Mouse (Mus musculus) limb, embryonic 10.5 days (tissue): ENCODE measurements at regions not wholly inside any gene's neighbourhood (a gene's known extent, or its start where the extent isn't known, plus 50 kb on each side); places are given as distances from the start of the nearest gene placed in this dataset.
"Not testable (repeated sequence)": the region's sequence is repeated elsewhere in the genome, so short reads cannot be mapped to it uniquely, and the experiment has no call there.

ENCODE experiments used
- DNase-seq: peaks from one replicate; pipeline ENCODE4 v3.0.0-alpha.2; 2017; ENCODE audit warnings: low spot score
- H3K27ac ChIP-seq: fragments of 300-500 bp; sonication (generic); 2 replicates; pipeline ENCODE4 v1.5.1; 2016; ENCODE audit warnings: mild to moderate bottlenecking
- H3K27me3 ChIP-seq: fragments of 300-500 bp; sonication (generic); 2 replicates; pipeline ENCODE4 v1.6.1; 2016; ENCODE audit warnings: low read depth, mild to moderate bottlenecking; ENCODE audit not compliant: poor library complexity, severe bottlenecking
- H3K36me3 ChIP-seq: fragments of 300-500 bp; sonication (generic); 2 replicates; pipeline ENCODE4 v1.6.1; 2016; ENCODE audit warnings: mild to moderate bottlenecking, moderate library complexity
- H3K4me1 ChIP-seq: fragments of 300-500 bp; sonication (generic); 2 replicates; pipeline ENCODE4 v1.6.1; 2016
- H3K4me3 ChIP-seq: fragments of 300-500 bp; sonication (generic); 2 replicates; pipeline ENCODE4 v1.5.1; 2016; ENCODE audit warnings: mild to moderate bottlenecking, moderate library complexity
- H3K9me3 ChIP-seq: fragments of 300-500 bp; sonication (generic); replicated peaks from 2 replicates; pipeline ENCODE4 v1.6.1; 2016; ENCODE audit warnings: mild to moderate bottlenecking
- WGBS: fragments of 180-500 bp; shearing (Covaris S2); methylation state at CpG from one replicate; pipeline ENCODE4 v1.1.7; 2016; 5-methylcytosine and 5-hydroxymethylcytosine counted together

DNA sequence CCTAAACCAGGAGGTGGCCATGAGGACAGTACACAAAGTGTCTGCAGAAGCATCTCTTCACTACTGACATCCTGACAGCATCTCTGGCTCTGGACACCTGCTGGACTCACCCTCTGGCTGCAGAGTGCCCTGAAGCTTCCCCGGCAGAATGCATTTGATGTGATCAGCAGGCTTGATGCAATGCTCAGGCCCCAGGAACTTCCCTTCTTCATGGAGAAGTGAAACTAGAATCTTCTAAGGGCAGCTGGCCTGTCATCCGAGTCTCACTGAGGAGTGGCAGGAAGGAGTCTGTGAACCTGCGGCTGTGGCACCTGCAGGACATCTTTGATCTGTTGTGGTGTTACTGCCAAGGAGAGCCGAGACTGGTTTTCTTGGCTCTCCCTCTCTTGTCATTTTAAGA, 116.2 kb downstream of the Nucb2 start:
- 78% methylated on average over 4 of the region's 4 CpGs for WGBS
- DNase-seq, result no peak

DNA sequence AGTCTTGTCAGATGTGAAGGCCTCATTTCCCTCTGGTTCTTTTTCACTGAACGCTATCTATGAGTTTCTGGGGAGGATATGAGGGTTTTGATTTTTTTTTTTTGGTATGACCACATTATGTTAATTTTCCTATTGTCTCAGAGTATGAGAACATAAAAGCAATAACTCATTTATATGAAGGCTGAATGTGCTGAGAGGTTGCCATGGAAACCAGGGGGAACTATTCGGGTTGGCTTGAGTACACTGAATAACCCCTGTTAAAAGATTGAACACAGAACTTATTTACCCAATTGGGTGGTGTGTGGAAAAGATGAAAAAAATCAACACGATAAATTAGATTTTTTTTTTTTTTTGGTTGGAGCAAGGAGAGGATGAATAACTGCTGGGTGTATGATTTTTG, 129.0 kb downstream of the Nucb2 start:
- no peaks in the 10 kb centered on the region for H3K4me1 ChIP-seq
- no peak for DNase-seq

More for the DNA sequence above, 116.2 kb downstream of the Nucb2 start:
- Histone ChIP-seq H3K4me3 (no peak overlapping the region), H3K27ac (no peak overlapping the region), H3K4me1 (no peaks in the 10 kb centered on the region), H3K9me3 (no peaks in the 10 kb centered on the region), H3K27me3 (no peaks in the 10 kb centered on the region), H3K36me3 (no peaks in the 10 kb centered on the region)

DNA sequence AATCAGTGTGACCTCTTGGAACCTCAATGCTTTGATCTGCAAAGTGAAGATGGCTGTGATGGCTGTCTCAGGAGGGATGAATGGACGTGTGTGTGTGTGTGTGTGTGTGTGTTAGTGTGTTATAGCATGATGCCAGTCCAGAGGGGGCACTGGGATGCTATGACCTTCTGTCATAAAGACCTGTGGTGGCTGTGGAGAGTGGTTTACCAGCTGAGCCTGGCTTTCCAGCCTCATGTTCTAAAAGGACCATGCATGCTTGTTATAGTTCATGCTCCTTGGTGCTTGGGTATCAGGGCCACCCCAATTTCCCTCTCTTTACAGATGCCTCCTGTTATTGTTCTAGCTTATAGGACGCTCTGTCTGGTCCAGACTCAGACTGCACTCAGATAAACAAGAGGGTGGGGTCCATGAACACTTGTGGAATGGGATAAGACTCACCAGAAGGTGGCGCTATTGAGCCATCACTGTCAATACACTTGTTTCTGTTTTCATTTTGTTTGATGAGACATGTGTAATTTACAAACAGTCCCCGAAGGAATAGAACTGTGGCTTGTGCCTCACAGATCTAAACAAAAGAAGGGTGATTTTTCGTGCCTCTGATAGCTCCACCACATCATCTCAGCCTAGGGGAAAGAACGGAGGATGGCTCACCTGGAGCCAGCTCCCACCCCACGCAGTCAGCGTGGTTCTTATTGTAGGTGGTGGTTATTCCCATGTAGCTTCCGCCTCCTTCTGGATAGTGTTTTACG, 140.9 kb downstream of the Nucb2 start:
- DNase-seq, result peak; percentile 70
- WGBS, result 58% methylated on average over 10 of the region's 10 CpGs
- H3K27ac ChIP-seq, result no peak overlapping the region
- no peaks in the 10 kb centered on the region for H3K4me1 ChIP-seq
- no peaks in the 10 kb centered on the region for H3K36me3 ChIP-seq
- H3K4me3 ChIP-seq, result no peak overlapping the region
- H3K9me3 ChIP-seq, result no peaks in the 10 kb centered on the region
- H3K27me3 ChIP-seq, result no peaks in the 10 kb centered on the region

More for the DNA sequence above, 129.0 kb downstream of the Nucb2 start:
- no peak overlapping the region for H3K27ac ChIP-seq
- H3K9me3 ChIP-seq, result no peaks in the 10 kb centered on the region
- 89% methylated on average over 3 of the region's 3 CpGs for WGBS
- H3K27me3 ChIP-seq, result no peaks in the 10 kb centered on the region
- H3K4me3 ChIP-seq, result no peak overlapping the region
- no peaks in the 10 kb centered on the region for H3K36me3 ChIP-seq

DNA sequence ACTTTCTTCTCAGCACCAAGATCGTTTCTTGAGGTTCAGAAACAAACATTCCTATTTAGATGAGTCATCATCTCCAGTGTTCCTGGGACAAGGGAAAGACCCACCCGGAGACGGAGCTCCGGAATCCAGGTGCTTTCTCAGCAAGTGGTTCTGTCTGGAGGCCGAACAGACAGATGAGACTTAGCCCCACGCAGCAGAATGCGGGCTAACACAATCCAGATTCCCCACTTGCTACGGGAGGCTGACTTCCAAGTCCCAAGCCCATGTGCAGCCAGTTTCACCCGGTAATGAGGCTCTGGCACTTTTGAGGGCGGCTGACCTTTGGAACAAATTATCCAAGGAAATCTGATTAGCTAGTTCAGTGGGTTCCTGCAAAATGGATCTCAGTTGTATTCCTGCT, 150.3 kb downstream of the Nucb2 start:
- Histone ChIP-seq H3K4me3 (no peak overlapping the region), H3K36me3 (no peaks in the 10 kb centered on the region), H3K4me1 (peaks cover 27% of the 10 kb centered on the region), H3K9me3 (no peaks in the 10 kb centered on the region), H3K27me3 (no peaks in the 10 kb centered on the region), H3K27ac (peak overlapping the region; percentile 11; the same call in 1 of the 2 replicates)
- 30% methylated on average over 10 of the region's 10 CpGs for WGBS
- DNase-seq, result peak; percentile 70

DNA sequence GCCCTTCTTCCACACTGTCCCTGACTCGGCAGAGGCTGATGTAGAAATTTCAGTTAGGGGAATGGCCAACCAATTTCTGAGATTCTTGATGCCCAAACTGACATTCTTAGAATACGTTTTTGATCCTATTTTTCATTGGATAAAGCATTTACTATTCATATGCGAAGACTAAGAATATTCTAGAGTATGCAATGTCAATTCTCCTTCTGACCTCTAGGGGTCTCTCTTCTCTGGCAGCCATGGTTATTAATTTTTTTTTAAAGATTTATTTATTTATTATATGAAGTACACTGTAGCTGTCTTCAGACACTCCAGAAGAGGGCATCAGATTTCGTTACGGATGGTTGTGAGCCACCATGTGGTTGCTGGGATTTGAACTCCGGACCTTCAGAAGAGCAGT, 152.9 kb downstream of the Nucb2 start:
- not testable (repeated sequence) for H3K27ac ChIP-seq, DNase-seq
- WGBS, result 93% methylated on average over 6 of the region's 6 CpGs

DNA sequence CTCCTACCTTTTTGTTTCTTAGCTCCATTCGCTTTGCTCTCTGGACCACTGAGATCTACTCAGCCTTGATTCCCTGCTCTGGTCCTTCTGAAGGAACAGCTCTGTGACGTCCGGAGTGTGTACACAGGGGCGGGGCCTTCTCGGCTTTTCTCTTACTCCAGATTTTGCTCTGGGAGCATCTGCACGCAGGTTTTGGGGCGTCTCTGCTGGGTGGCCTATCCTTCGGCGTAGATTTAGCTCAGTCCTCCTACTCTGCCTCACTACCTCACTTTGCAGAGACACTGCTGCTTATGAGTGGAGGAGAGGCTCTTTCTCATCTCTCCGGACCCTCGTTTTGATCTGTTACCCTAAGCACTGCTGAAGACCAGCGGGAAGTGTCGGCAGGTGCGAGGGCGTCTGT, 161.4 kb downstream of the Nucb2 start:
- H3K9me3 ChIP-seq, result no peaks in the 10 kb centered on the region
- H3K27ac ChIP-seq, result no peak overlapping the region
- no peaks in the 10 kb centered on the region for H3K36me3 ChIP-seq
- no peaks in the 10 kb centered on the region for H3K27me3 ChIP-seq
- 92% methylated on average over 15 of the region's 15 CpGs for WGBS
- no peak overlapping the region for H3K4me3 ChIP-seq
- no peak for DNase-seq
- peaks cover 3% of the 10 kb centered on the region; the same call in 1 of the 2 replicates for H3K4me1 ChIP-seq

More for the DNA sequence above, 152.9 kb downstream of the Nucb2 start:
- not testable (repeated sequence) for H3K36me3 ChIP-seq, H3K4me3 ChIP-seq, H3K27me3 ChIP-seq, H3K9me3 ChIP-seq
- H3K4me1 ChIP-seq, result peaks cover 31% of the 10 kb centered on the region

DNA sequence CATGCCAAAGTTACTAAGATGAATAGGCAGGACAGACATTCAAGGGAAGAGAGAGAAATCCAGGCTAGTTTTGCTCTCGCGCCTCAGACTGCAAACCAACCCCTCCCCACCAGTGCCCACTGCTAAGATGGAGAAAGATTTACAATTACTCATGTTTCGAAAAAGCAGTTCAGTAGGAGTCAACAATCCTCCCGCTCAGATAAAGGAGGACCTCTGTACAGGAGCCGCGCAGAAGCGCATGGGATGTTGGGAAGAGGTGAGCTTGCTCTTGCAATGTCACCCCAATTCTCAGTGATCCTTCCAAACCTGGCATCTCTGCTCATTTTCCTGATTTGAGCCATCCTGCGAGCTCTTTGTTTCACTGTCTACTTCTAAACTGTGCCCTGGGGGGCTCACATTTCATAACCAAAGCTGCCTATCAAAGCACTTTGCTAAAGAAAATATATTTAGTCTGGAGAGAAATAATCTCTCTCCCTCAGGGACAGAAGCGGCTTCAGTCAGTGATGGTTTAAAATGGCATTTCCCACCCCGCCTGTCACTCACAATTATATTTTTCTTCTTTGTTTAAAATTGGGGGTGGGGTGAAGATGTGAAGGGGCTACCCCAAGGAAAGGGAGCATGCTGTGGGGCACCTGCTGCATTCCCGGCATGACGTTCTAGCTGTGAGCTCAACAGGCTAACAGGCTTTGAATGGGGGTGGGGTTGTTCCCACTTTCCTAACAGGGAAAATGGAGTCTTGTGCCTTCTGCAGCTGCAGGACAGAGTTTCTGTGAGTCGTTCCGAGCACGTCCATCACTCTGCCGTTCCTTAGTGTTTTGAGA, 170.2 kb downstream of the Nucb2 start:
- Histone ChIP-seq H3K27me3 (no peaks in the 10 kb centered on the region), H3K4me3 (no peak overlapping the region), H3K27ac (no peak overlapping the region), H3K9me3 (no peaks in the 10 kb centered on the region), H3K36me3 (no peaks in the 10 kb centered on the region), H3K4me1 (peaks cover 7% of the 10 kb centered on the region)
- 76% methylated on average over 16 of the region's 16 CpGs for WGBS
- no peak for DNase-seq

DNA sequence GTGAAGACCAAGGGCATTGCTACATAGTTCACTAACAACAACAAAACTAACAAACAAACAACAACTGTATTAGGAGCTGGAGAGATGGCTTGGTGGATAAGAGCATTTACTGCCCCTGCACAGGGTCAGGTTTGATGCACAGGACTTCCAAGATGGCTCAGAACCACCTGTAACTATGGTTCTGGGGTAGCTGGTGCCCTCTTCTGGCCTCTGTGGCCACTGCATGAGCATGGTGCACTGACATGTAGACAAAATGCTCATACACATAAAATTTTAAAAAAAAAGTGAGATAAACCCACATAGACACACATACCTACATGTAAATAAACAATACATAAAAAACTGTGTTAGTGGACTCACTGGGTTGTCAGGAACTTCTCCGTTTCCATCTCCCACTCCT, 172.5 kb downstream of the Nucb2 start:
- Histone ChIP-seq H3K27me3 (no peaks in the 10 kb centered on the region), H3K27ac (no peak overlapping the region), H3K9me3 (no peaks in the 10 kb centered on the region), H3K4me3 (no peak overlapping the region), H3K4me1 (peaks cover 21% of the 10 kb centered on the region), H3K36me3 (no peaks in the 10 kb centered on the region)
- DNase-seq, result no peak
- WGBS, result 75% methylated on average over 1 of the region's 1 CpGs

DNA sequence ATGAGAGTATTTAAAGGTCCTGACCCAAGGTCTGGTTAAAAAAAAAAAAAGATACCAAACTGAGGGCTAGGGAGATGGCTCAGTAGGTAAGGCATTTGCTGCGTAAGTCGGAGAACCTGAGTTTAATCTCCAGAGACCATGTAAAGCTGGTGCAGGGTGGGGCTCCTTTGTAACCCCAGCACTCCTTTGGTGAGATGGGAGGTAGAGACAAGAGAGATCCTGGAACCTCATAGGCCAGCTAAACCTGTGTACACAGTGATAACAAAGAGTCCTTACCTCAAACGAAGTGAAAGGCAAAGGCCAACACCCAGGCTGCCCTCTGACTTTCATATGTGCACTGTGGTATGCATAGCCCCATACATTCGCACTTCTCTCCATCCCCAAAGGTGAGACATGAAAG, 175.0 kb downstream of the Nucb2 start:
- DNase-seq, result no peak
- no peaks in the 10 kb centered on the region for H3K27me3 ChIP-seq
- no peak overlapping the region for H3K4me3 ChIP-seq
- peaks cover 27% of the 10 kb centered on the region for H3K4me1 ChIP-seq
- no peak overlapping the region for H3K27ac ChIP-seq
- H3K9me3 ChIP-seq, result no peaks in the 10 kb centered on the region
- H3K36me3 ChIP-seq, result no peaks in the 10 kb centered on the region
- WGBS, result 86% methylated on average over 4 of the region's 4 CpGs

DNA sequence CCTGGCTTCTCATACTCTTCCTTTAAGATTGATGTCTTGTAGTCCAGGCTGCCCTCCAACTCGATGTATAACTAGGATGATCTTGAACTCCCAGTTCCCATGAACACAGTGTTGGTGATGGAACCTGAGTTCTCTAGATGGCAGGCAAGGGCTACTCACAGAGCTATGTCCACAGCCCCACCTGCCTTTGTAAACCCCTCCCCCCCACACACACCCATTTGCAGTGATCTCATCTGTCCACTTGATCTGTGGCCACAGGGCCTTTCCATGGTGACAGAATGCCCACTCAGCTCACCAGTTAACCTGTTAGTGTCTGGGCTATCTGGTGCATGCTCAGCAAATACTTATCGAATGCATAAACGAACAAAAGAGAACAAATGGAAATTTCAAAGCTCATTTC, 176.4 kb downstream of the Nucb2 start:
- 88% methylated on average over 3 of the region's 3 CpGs for WGBS
- Histone ChIP-seq H3K4me3 (no peak overlapping the region), H3K4me1 (peaks cover 26% of the 10 kb centered on the region), H3K36me3 (no peaks in the 10 kb centered on the region), H3K9me3 (no peaks in the 10 kb centered on the region), H3K27ac (no peak overlapping the region), H3K27me3 (no peaks in the 10 kb centered on the region)
- no peak for DNase-seq

DNA sequence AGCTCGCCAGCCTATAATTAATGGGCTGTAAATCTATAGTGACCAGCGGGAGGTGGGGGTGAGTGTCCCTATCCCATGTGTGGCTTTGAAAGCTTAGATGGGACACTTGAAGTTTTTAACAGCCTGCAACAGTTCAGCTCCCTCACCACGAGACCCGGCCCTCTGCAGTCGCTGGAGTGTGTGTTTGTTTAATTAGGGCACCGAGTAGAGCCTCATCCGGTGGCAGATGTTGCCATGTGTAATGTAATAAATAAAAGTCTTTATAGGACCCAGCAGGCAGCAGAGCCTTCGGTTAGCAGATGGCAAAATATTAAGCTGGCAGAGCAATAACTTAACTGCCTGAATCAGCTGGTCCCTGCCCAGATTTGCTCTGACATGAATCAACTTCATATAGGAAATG, 177.1 kb downstream of the Nucb2 start:
- Histone ChIP-seq H3K27me3 (no peaks in the 10 kb centered on the region), H3K27ac (no peak overlapping the region), H3K9me3 (no peaks in the 10 kb centered on the region), H3K4me1 (peaks cover 20% of the 10 kb centered on the region), H3K36me3 (no peaks in the 10 kb centered on the region), H3K4me3 (no peak overlapping the region)
- peak; percentile 43 for DNase-seq
- 15% methylated on average over 8 of the region's 8 CpGs for WGBS

DNA sequence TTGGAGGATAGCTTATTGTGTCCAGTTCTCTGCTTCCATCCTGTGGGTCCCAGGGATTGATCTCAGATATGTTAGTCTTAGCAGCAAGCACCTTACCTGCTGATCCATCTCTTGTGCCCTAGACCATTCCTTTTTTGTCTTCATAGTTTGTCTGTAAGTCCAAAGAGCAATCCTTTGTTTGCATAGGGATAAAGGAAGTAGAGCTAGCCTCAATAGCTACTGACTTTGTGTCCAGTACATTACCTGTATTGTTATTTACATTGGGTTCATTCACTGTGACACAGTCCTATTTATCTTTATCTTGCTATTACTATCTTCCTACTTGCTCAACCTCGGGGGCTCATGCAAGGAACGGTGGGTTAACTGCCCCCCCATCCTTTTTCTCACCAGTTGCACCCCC, 196.2 kb downstream of the Nucb2 start:
- no peaks in the 10 kb centered on the region for H3K27me3 ChIP-seq
- H3K4me3 ChIP-seq, result no peak overlapping the region
- no peak for DNase-seq
- H3K4me1 ChIP-seq, result peaks cover 7% of the 10 kb centered on the region; the same call in 1 of the 2 replicates
- H3K9me3 ChIP-seq, result no peaks in the 10 kb centered on the region
- H3K27ac ChIP-seq, result no peak overlapping the region
- H3K36me3 ChIP-seq, result no peaks in the 10 kb centered on the region
- WGBS, result 77% methylated on average over 2 of the region's 2 CpGs
